Mouse (Mus musculus): ENCODE measurements around the gene Itgb1bp1.

- no peak for TF ChIP-seq CTCF (conservative IDR thresholded peaks at IDR 0.05; ENCODE audit: insufficient read depth, insufficient read length, low read depth, low read length)
- TF ChIP-seq POLR2A (IDR thresholded peaks at IDR 0.05; ENCODE audit: low read depth, low read length): no peak
Measured at GRCm38 (mm10) chr12:21261521-21261920, 24.6 kb downstream of the Itgb1bp1 start.
